Mouse (Mus musculus): ENCODE results near the gene Gbx1.
"Not testable (repeated sequence)": the region's sequence is repeated elsewhere in the genome, so short reads cannot be mapped to it uniquely, and the experiment has no call there.

DNA sequence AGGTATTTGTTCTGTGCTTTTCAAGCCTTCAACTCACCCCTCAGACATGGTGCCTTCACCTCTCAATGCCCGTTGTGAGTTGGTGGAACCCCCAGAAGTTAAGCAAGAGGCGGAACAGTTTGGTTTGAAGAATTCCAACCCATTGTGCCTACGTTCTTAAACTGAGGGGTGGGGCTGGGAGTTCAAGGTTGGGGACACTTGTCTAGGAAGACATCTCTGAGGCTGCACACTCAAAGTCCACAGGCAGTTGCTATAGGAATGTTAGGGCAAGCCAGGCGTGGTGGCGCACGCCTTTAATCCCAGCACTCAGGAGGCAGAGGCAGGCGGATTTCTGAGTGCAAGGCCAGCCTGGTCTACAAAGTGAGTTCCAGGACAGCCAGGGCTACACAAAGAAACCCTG is 28.3 kb upstream of the Gbx1 start:
- TF ChIP-seq CTCF, EP300 (IDR thresholded peaks at IDR 0.05; ENCODE audit: low read depth): not testable (repeated sequence)
